11 mouse cellular contexts compared by ENCODE assay signal in genomic region chr7:16004177-16004856, GRCm38 (mm10). TPM values are rescaled to one million over a fixed set of nuclear protein-coding genes. Genes with fewer than 3 reads are reported as not detected.
DNase-seq lines count a peak whose midpoint lies in the region; ATAC-seq and TF ChIP-seq lines count a peak whose summit lies in the region.
"Had no signal": no experiment of that assay in that cellular context is flagged by ENCODE, and none has a peak within 500 bp of the region (broad histone marks: within the 10 kb centered on the region; RNA-seq: fewer than 3 reads in every experiment).

No protein-coding gene starts in this region.

- no peaks in the 10 kb centered on the region for H3K27me3 ChIP-seq in heart, adult 2 months (ENCODE audit: control insufficient read depth, insufficient read depth, low read length)
- H3K27me3 ChIP-seq in heart, embryonic 11.5 days (ENCODE audit: control insufficient read depth, insufficient read depth, low read length), result no peaks in the 10 kb centered on the region
- no peaks in the 10 kb centered on the region for H3K27me3 ChIP-seq in C2C12 (ENCODE audit: control insufficient read depth, insufficient read depth, insufficient read length)
- H3K27me3 ChIP-seq in limb, embryonic 14.5 days (ENCODE audit: control insufficient read depth, insufficient read depth, low read length), result no peaks in the 10 kb centered on the region
- H3K27me3 ChIP-seq in kidney, embryonic 14.5 days (ENCODE audit: control insufficient read depth, insufficient read depth, low read length), result no peaks in the 10 kb centered on the region
- H3K27me3 ChIP-seq: CH12.LX; liver, embryonic 13.5 days had no signal

- 54% methylated on average over 12 of the region's 12 CpGs for WGBS in heart, adult 2 months
- 70% methylated on average over 12 of the region's 12 CpGs for WGBS in heart, embryonic 11.5 days (ENCODE audit: insufficient replicate concordance)
- WGBS in limb, embryonic 14.5 days, result 68% methylated on average over 12 of the region's 12 CpGs
- WGBS in kidney, embryonic 14.5 days, result 70% methylated on average over 12 of the region's 12 CpGs

- no peak overlapping the region for H3K4me3 ChIP-seq in heart, adult 2 months
- no peak overlapping the region for H3K4me3 ChIP-seq in heart, embryonic 11.5 days (ENCODE audit: low read depth, low read length)
- H3K4me3 ChIP-seq in C2C12 (ENCODE audit: insufficient read depth, poor library complexity, severe bottlenecking), result no peak overlapping the region
- no peak overlapping the region for H3K4me3 ChIP-seq in limb, embryonic 14.5 days (replicated peaks; ENCODE audit: low read length)
- no peak overlapping the region for H3K4me3 ChIP-seq in kidney, embryonic 14.5 days (ENCODE audit: low read length)
- H3K4me3 ChIP-seq: liver, embryonic 13.5 days had no signal

- no peak for TF ChIP-seq POLR2A in heart, adult 2 months (IDR thresholded peaks at IDR 0.05; ENCODE audit: insufficient read depth, low read depth, low read length)
- TF ChIP-seq POLR2A in brain, embryonic 14.5 days (IDR thresholded peaks at IDR 0.05; ENCODE audit: borderline replicate concordance, extremely low read depth, insufficient read depth, insufficient read length, poor library complexity, severe bottlenecking), result no peak
- TF ChIP-seq POLR2A in limb, embryonic 14.5 days (IDR thresholded peaks at IDR 0.05; ENCODE audit: borderline replicate concordance, extremely low read depth, insufficient read depth, insufficient read length), result no peak

- H3K9me3 ChIP-seq in heart, embryonic 11.5 days (replicated peaks; ENCODE audit: control insufficient read depth, low read length), result no peaks in the 10 kb centered on the region
- no peaks in the 10 kb centered on the region for H3K9me3 ChIP-seq in limb, embryonic 14.5 days (ENCODE audit: control insufficient read depth, low read length)
- no peaks in the 10 kb centered on the region for H3K9me3 ChIP-seq in kidney, embryonic 14.5 days (ENCODE audit: control insufficient read depth, low read length)
- H3K9me3 ChIP-seq: liver, embryonic 13.5 days had no signal

- no peak overlapping the region for H3ac ChIP-seq in C2C12 (ENCODE audit: control insufficient read depth, insufficient read length, low read depth)

- peaks cover 5% of the 10 kb centered on the region for H3K36me3 ChIP-seq in heart, adult 2 months (ENCODE audit: control insufficient read depth, insufficient read depth, low read length)
- H3K36me3 ChIP-seq in heart, embryonic 11.5 days (ENCODE audit: control insufficient read depth, insufficient read depth, low read length), result 0 out of 2 replicates have a peak, but pooled peaks cover under 1% of the 10 kb centered on the region
- no peaks in the 10 kb centered on the region for H3K36me3 ChIP-seq in C2C12 (ENCODE audit: control insufficient read depth, insufficient read depth)
- H3K36me3 ChIP-seq in limb, embryonic 14.5 days (ENCODE audit: control insufficient read depth, insufficient read depth, low read length), result peaks cover 10% of the 10 kb centered on the region
- peaks cover under 1% of the 10 kb centered on the region; the same call in 1 of the 2 replicates for H3K36me3 ChIP-seq in kidney, embryonic 14.5 days (ENCODE audit: control insufficient read depth, insufficient read depth, low read length)

- intact Hi-C loops in heart, adult 2 months (cut with DNase I), result no loop called here

- H3K4me1 ChIP-seq in heart, adult 2 months (ENCODE audit: control insufficient read depth, insufficient read depth, low read length), result peaks cover 31% of the 10 kb centered on the region
- H3K4me1 ChIP-seq in heart, embryonic 11.5 days (ENCODE audit: control insufficient read depth, insufficient read depth, low read length), result no peaks in the 10 kb centered on the region; the same call in 1 of the 2 replicates
- H3K4me1 ChIP-seq in limb, embryonic 14.5 days (ENCODE audit: control insufficient read depth, insufficient read depth, low read length), result no peaks in the 10 kb centered on the region
- H3K4me1 ChIP-seq in kidney, embryonic 14.5 days (ENCODE audit: control insufficient read depth, insufficient read depth, low read length), result no peaks in the 10 kb centered on the region

- peaks cover 10% of the 10 kb centered on the region for H3K79me3 ChIP-seq in C2C12 (ENCODE audit: low read depth)

- H3K4me2 ChIP-seq in heart, embryonic 11.5 days, result no peak overlapping the region
- H3K4me2 ChIP-seq in limb, embryonic 14.5 days (replicated peaks; ENCODE audit: low read depth, low read length, severe bottlenecking), result no peak overlapping the region
- H3K4me2 ChIP-seq in kidney, embryonic 14.5 days (replicated peaks; ENCODE audit: low read depth, low read length), result no peak overlapping the region
- H3K4me2 ChIP-seq: liver, embryonic 13.5 days had no signal

- DNase-seq in heart, adult 2 months, result peak in 1 of 2 experiments; percentile 20
- DNase-seq in brain, embryonic 14.5 days (ENCODE audit: low read depth), result peak; percentile 35
- peak; percentile 68 for DNase-seq in limb, embryonic 14.5 days (ENCODE audit: low spot score)
- no peak for DNase-seq in cerebellum, postnatal 36 days
- DNase-seq: liver, embryonic 13.5 days had no signal

- no peak for ATAC-seq in heart, embryonic 11.5 days (replicated peaks; ENCODE audit: insufficient number of reproducible peaks, low FRiP score, low TSS enrichment)
- ATAC-seq in limb, embryonic 14.5 days (ENCODE audit: low FRiP score, low read depth), result peak; percentile 86
- ATAC-seq in activated CD4-positive, CD25-positive, alpha-beta regulatory T cell, adult 4 months, result no peak
- no peak for ATAC-seq in kidney, embryonic 14.5 days (ENCODE audit: low FRiP score, low TSS enrichment)

- H3K79me2 ChIP-seq in heart, adult 2 months (replicated peaks; ENCODE audit: control insufficient read depth, insufficient read depth, low read length), result peaks cover 10% of the 10 kb centered on the region
- peaks cover 54% of the 10 kb centered on the region for H3K79me2 ChIP-seq in C2C12 (ENCODE audit: control insufficient read depth, insufficient read depth)

- TF ChIP-seq EP300 in heart, adult 2 months (IDR thresholded peaks at IDR 0.05; ENCODE audit: insufficient read depth, low read depth, low read length), result no peak

- TF ChIP-seq CTCF in heart, adult 2 months (IDR thresholded peaks at IDR 0.05), result no peak
- TF ChIP-seq CTCF in C2C12 (IDR thresholded peaks at IDR 0.05; ENCODE audit: control insufficient read depth, insufficient read depth, insufficient read length), result no peak
- TF ChIP-seq CTCF in brain, embryonic 14.5 days (IDR thresholded peaks at IDR 0.05; ENCODE audit: borderline replicate concordance, extremely low read depth, insufficient read depth, insufficient read length), result no peak

- H3K27ac ChIP-seq in heart, adult 2 months, result peak overlapping the region; percentile 38
- no peak overlapping the region for H3K27ac ChIP-seq in heart, embryonic 11.5 days (ENCODE audit: low read depth, low read length)
- H3K27ac ChIP-seq in limb, embryonic 14.5 days (replicated peaks; ENCODE audit: low read depth, low read length), result peak overlapping the region; percentile 43; the same call in 1 of the 2 replicates
- no peak overlapping the region for H3K27ac ChIP-seq in kidney, embryonic 14.5 days (ENCODE audit: low read depth, low read length)

- 0 out of 2 replicates have a peak overlapping the region, but pooled peaks have one; percentile 9 for H3K9ac ChIP-seq in heart, adult 2 months (ENCODE audit: low read depth, low read length)
- no peak overlapping the region for H3K9ac ChIP-seq in heart, embryonic 11.5 days (ENCODE audit: low read depth, low read length)
- H3K9ac ChIP-seq in limb, embryonic 14.5 days (ENCODE audit: low read depth, low read length, severe bottlenecking), result no peak overlapping the region
- H3K9ac ChIP-seq in kidney, embryonic 14.5 days (ENCODE audit: low read depth, low read length), result no peak overlapping the region
- H3K9ac ChIP-seq: liver, embryonic 13.5 days had no signal

RNA-seq across cellular contexts. Expression of gene Ehd2, which starts 37.0 kb away (rescaled TPM):
- 10 to 100 TPM; 76.8 to 91.3 TPM for total RNA-seq in heart, adult 2 months (2021)
- polyA plus RNA-seq in heart, adult 2 months (2012; rRNA removed), result 81.9 and 100 TPM in 2 replicates
- 16.3 and 23.4 TPM in 2 replicates for polyA plus RNA-seq in heart, embryonic 11.5 days (2014; fragmentation: Nextera tagmentation; extraction: Ambion mirVana)
- 98.7 TPM for polyA plus RNA-seq in C2C12 (2012; fragmentation: generic; extraction: Trizol)
- 6.5 and 9.7 TPM in 2 replicates for polyA plus RNA-seq in brain, embryonic 14.5 days (2012; rRNA removed)
- 47.6 and 62.0 TPM in 2 replicates for polyA plus RNA-seq in limb, embryonic 14.5 days (2012; rRNA removed)
- polyA plus RNA-seq in limb, embryonic 14.5 days (2014; fragmentation: Nextera tagmentation; extraction: Ambion mirVana), result 42.5 and 49.3 TPM in 2 replicates
- under 1 TPM; 0.07 to 0.11 TPM for polyA plus RNA-seq in activated CD4-positive, CD25-positive, alpha-beta regulatory T cell, adult 4 months (2017; shearing (Covaris generic))
- polyA plus RNA-seq in kidney, embryonic 14.5 days (2014; fragmentation: Nextera tagmentation; extraction: Ambion mirVana), result 17.7 and 22.3 TPM in 2 replicates

RNA-seq across cellular contexts. Expression of gene Bicra, which starts 43.4 kb away (rescaled TPM):
- 1 to 10 TPM; 5.8 to 7.5 TPM for total RNA-seq in heart, adult 2 months (2021)
- 5.9 and 8.4 TPM in 2 replicates for polyA plus RNA-seq in heart, adult 2 months (2012; rRNA removed)
- polyA plus RNA-seq in heart, embryonic 11.5 days (2014; fragmentation: Nextera tagmentation; extraction: Ambion mirVana), result 4.9 and 5.7 TPM in 2 replicates
- 4.3 TPM for polyA plus RNA-seq in C2C12 (2012; fragmentation: generic; extraction: Trizol)
- 12.8 and 28.5 TPM in 2 replicates for polyA plus RNA-seq in brain, embryonic 14.5 days (2012; rRNA removed)
- polyA plus RNA-seq in limb, embryonic 14.5 days (2012; rRNA removed), result 20.1 and 26.6 TPM in 2 replicates
- 8.6 and 10.1 TPM in 2 replicates for polyA plus RNA-seq in limb, embryonic 14.5 days (2014; fragmentation: Nextera tagmentation; extraction: Ambion mirVana)
- polyA plus RNA-seq in activated CD4-positive, CD25-positive, alpha-beta regulatory T cell, adult 4 months (2017; shearing (Covaris generic)), result 1 to 10 TPM; 3.7 TPM
- polyA plus RNA-seq in kidney, embryonic 14.5 days (2014; fragmentation: Nextera tagmentation; extraction: Ambion mirVana), result 6.9 and 10.0 TPM in 2 replicates

RNA-seq across cellular contexts. Expression of gene Zfp541, which starts 57.3 kb away (rescaled TPM):
- not detected for total RNA-seq in heart, adult 2 months (2021)
- polyA plus RNA-seq in heart, adult 2 months (2012; rRNA removed), result 0.02 and 0.03 TPM in 2 replicates
- polyA plus RNA-seq in heart, embryonic 11.5 days (2014; fragmentation: Nextera tagmentation; extraction: Ambion mirVana), result not detected in 2 replicates
- not detected for polyA plus RNA-seq in C2C12 (2012; fragmentation: generic; extraction: Trizol)
- 0.09 and 0.18 TPM in 2 replicates for polyA plus RNA-seq in brain, embryonic 14.5 days (2012; rRNA removed)
- polyA plus RNA-seq in limb, embryonic 14.5 days (2012; rRNA removed), result 0.26 and 0.35 TPM in 2 replicates
- 0.17 TPM in 1 of 2 replicates, not detected in the other for polyA plus RNA-seq in limb, embryonic 14.5 days (2014; fragmentation: Nextera tagmentation; extraction: Ambion mirVana)
- under 1 TPM in 1 of 2 experiments, not detected in 1; 0.11 TPM for polyA plus RNA-seq in activated CD4-positive, CD25-positive, alpha-beta regulatory T cell, adult 4 months (2017; shearing (Covaris generic))
- polyA plus RNA-seq in kidney, embryonic 14.5 days (2014; fragmentation: Nextera tagmentation; extraction: Ambion mirVana), result 0.04 and 0.07 TPM in 2 replicates
- polyA plus RNA-seq: heart, embryonic 14.5 days; liver, embryonic 13.5 days had no signal

RNA-seq across cellular contexts. Expression of gene Nop53, which starts 58.4 kb away (rescaled TPM):
- 100 to 1,000 TPM; 117 to 143 TPM for total RNA-seq in heart, adult 2 months (2021)
- polyA plus RNA-seq in heart, adult 2 months (2012; rRNA removed), result 56.3 and 60.0 TPM in 2 replicates
- polyA plus RNA-seq in heart, embryonic 11.5 days (2014; fragmentation: Nextera tagmentation; extraction: Ambion mirVana), result 130 and 137 TPM in 2 replicates
- polyA plus RNA-seq in C2C12 (2012; fragmentation: generic; extraction: Trizol), result 228 TPM
- 134 and 141 TPM in 2 replicates for polyA plus RNA-seq in brain, embryonic 14.5 days (2012; rRNA removed)
- 176 and 181 TPM in 2 replicates for polyA plus RNA-seq in limb, embryonic 14.5 days (2012; rRNA removed)
- 192 and 210 TPM in 2 replicates for polyA plus RNA-seq in limb, embryonic 14.5 days (2014; fragmentation: Nextera tagmentation; extraction: Ambion mirVana)
- polyA plus RNA-seq in activated CD4-positive, CD25-positive, alpha-beta regulatory T cell, adult 4 months (2017; shearing (Covaris generic)), result 100 to 1,000 TPM; 334 to 398 TPM
- 203 and 216 TPM in 2 replicates for polyA plus RNA-seq in kidney, embryonic 14.5 days (2014; fragmentation: Nextera tagmentation; extraction: Ambion mirVana)

Comparison
In these comparisons a context has a peak if more than half of its experiments do, and no peak if none do; other contexts are left out.
1. H3K27ac ChIP-seq: peak in heart, adult 2 months (single experiment) and limb, embryonic 14.5 days (single experiment); none in heart, embryonic 11.5 days (single experiment) and kidney, embryonic 14.5 days (single experiment).
2. DNase-seq: peak in brain, embryonic 14.5 days (single experiment) and limb, embryonic 14.5 days (single experiment); none in cerebellum, postnatal 36 days (0 of 2).